Mouse (Mus musculus) kidney, postnatal 0 days (tissue): ENCODE data around the gene Sds. TPM values are rescaled to one million over a fixed set of nuclear protein-coding genes. Genes with fewer than 3 reads are reported as not detected.

ENCODE experiments used
- ATAC-seq: fragments of 200-750 bp; cut with Nextera tagmentation; replicated peaks from 2 replicates; pipeline ENCODE4 v1.8.0; 2017; ENCODE audit warnings: low read depth, moderate number of reproducible peaks, moderate TSS enrichment, moderate library complexity; ENCODE audit not compliant: low FRiP score
- DNase-seq: peaks from one replicate; pipeline ENCODE4 v3.0.0-alpha.2; 2016; ENCODE audit warnings: low spot score
- H3K27ac ChIP-seq: fragments of 300-500 bp; sonication (generic); 2 replicates; pipeline ENCODE4 v1.5.1; 2014; ENCODE audit warnings: mild to moderate bottlenecking
- H3K27me3 ChIP-seq: fragments of 300-500 bp; sonication (generic); 2 replicates; pipeline ENCODE4 v1.6.1; 2014; ENCODE audit warnings: low read length, mixed read lengths; ENCODE audit not compliant: insufficient read depth
- H3K36me3 ChIP-seq: fragments of 300-500 bp; sonication (generic); 2 replicates; pipeline ENCODE4 v1.6.1; 2014; ENCODE audit warnings: low read length, mixed read lengths; ENCODE audit not compliant: insufficient read depth
- H3K4me1 ChIP-seq: fragments of 300-500 bp; sonication (generic); replicated peaks from 2 replicates; pipeline ENCODE4 v1.6.1; 2014; ENCODE audit warnings: antibody characterized with exemption, low read length, mixed read lengths; ENCODE audit not compliant: insufficient read depth
- H3K4me2 ChIP-seq: fragments of 300-500 bp; sonication (generic); 2 replicates; pipeline ENCODE4 v1.6.1; 2014; ENCODE audit warnings: mild to moderate bottlenecking, low read length, moderate library complexity, mixed read lengths
- H3K4me3 ChIP-seq: fragments of 300-500 bp; sonication (generic); replicated peaks from 2 replicates; pipeline ENCODE4 v1.5.1; 2014; ENCODE audit warnings: low read depth, low read length
- H3K9ac ChIP-seq: fragments of 300-500 bp; sonication (generic); 2 replicates; pipeline ENCODE4 v1.6.1; 2014; ENCODE audit warnings: low read depth, low read length
- H3K9me3 ChIP-seq: fragments of 300-500 bp; sonication (generic); replicated peaks from 2 replicates; pipeline ENCODE4 v1.6.1; 2016; ENCODE audit warnings: low read length, inconsistent platforms, mixed read lengths
- CTCF ChIP-seq: IDR thresholded peaks from 2 replicates; pipeline ENCODE4 v1.5.1; 2016; ENCODE audit warnings: antibody characterized with exemption, low read depth, mild to moderate bottlenecking, moderate library complexity
- WGBS: fragments of 180-500 bp; shearing (Covaris S2); extraction: QIAGEN DNeasy Blood & Tissue Kit; methylation state at CpG from one replicate; pipeline ENCODE4 v1.1.7; 2014; 5-methylcytosine and 5-hydroxymethylcytosine counted together
- polyA plus RNA-seq: library from polyadenylated mRNA; unstranded; fragments of >200 nt; fragmentation: Nextera tagmentation; extraction: Ambion mirVana; gene quantifications from 2 replicates; pipeline ENCODE4 v1.2.1, GENCODE M21; 2015

The Sds gene
- polyA plus RNA-seq, 1 experiment from 2014 or later, result not detected

GRCm38 (mm10) chr5:120479538-120479937, 3.2 kb downstream of the Sds start:
- Histone ChIP-seq H3K27me3 (no peaks in the 10 kb centered on the region), H3K9me3 (no peaks in the 10 kb centered on the region), H3K36me3 (no peaks in the 10 kb centered on the region), H3K4me1 (no peaks in the 10 kb centered on the region), H3K4me3 (no peak overlapping the region), H3K4me2 (no peak overlapping the region), H3K9ac (no peak overlapping the region), H3K27ac (no peak overlapping the region)
- TF ChIP-seq CTCF, result peak; percentile 25; the same call in 1 of the 2 replicates
- 69% methylated on average over 4 of the region's 4 CpGs for WGBS
- no peak for DNase-seq
- no peak for ATAC-seq

GRCm38 (mm10) chr5:120481205-120481604, 4.9 kb downstream of the Sds start:
- Histone ChIP-seq H3K27me3 (no peaks in the 10 kb centered on the region), H3K4me3 (no peak overlapping the region), H3K4me1 (no peaks in the 10 kb centered on the region), H3K36me3 (peaks cover 11% of the 10 kb centered on the region; the same call in 1 of the 2 replicates), H3K9ac (no peak overlapping the region), H3K9me3 (no peaks in the 10 kb centered on the region), H3K27ac (no peak overlapping the region), H3K4me2 (no peak overlapping the region)
- WGBS, result 63% methylated on average over 9 of the region's 9 CpGs
- TF ChIP-seq CTCF, result no peak
- ATAC-seq (no peak), DNase-seq (no peak)

- peaks cover 20% of the 10 kb centered on the region for H3K36me3 ChIP-seq
- no peak for ATAC-seq
- no peak overlapping the region for H3K4me3 ChIP-seq
- no peaks in the 10 kb centered on the region for H3K9me3 ChIP-seq
- DNase-seq, result no peak
- H3K9ac ChIP-seq, result no peak overlapping the region
- no peaks in the 10 kb centered on the region for H3K27me3 ChIP-seq
- 82% methylated on average over 19 of the region's 19 CpGs for WGBS
- no peaks in the 10 kb centered on the region for H3K4me1 ChIP-seq
- H3K27ac ChIP-seq, result no peak overlapping the region
- no peak for TF ChIP-seq CTCF
- H3K4me2 ChIP-seq, result no peak overlapping the region
Observed at GRCm38 (mm10) chr5:120483399-120483798, 7.1 kb downstream of the Sds start.

- H3K36me3 ChIP-seq, result peaks cover 21% of the 10 kb centered on the region
- no peaks in the 10 kb centered on the region for H3K9me3 ChIP-seq
- H3K27ac ChIP-seq, result no peak overlapping the region
- TF ChIP-seq CTCF, result no peak
- DNase-seq, result no peak
- H3K4me2 ChIP-seq, result no peak overlapping the region
- no peak overlapping the region for H3K9ac ChIP-seq
- 86% methylated on average over 8 of the region's 8 CpGs for WGBS
- ATAC-seq, result no peak
- H3K4me1 ChIP-seq, result no peaks in the 10 kb centered on the region
- no peak overlapping the region for H3K4me3 ChIP-seq
- no peaks in the 10 kb centered on the region for H3K27me3 ChIP-seq
Observed at GRCm38 (mm10) chr5:120487844-120488243, 11.5 kb downstream of the Sds start.

- H3K4me1 ChIP-seq, result no peaks in the 10 kb centered on the region
- peaks cover 15% of the 10 kb centered on the region for H3K36me3 ChIP-seq
- no peak for DNase-seq
- H3K4me2 ChIP-seq, result no peak overlapping the region
- TF ChIP-seq CTCF, result no peak
- H3K9ac ChIP-seq, result no peak overlapping the region
- no peak overlapping the region for H3K4me3 ChIP-seq
- no peaks in the 10 kb centered on the region for H3K27me3 ChIP-seq
- no peak for ATAC-seq
- WGBS, result 83% methylated on average over 8 of the region's 8 CpGs
- H3K9me3 ChIP-seq, result no peaks in the 10 kb centered on the region
- H3K27ac ChIP-seq, result no peak overlapping the region
Observed at GRCm38 (mm10) chr5:120490679-120491192, 14.4 kb downstream of the Sds start.

GRCm38 (mm10) chr5:120492437-120492836, 16.1 kb downstream of the Sds start:
- Histone ChIP-seq H3K27ac (no peak overlapping the region), H3K27me3 (no peaks in the 10 kb centered on the region), H3K4me3 (no peak overlapping the region), H3K36me3 (peaks cover 5% of the 10 kb centered on the region; the same call in 1 of the 2 replicates), H3K4me2 (no peak overlapping the region), H3K9me3 (no peaks in the 10 kb centered on the region), H3K4me1 (no peaks in the 10 kb centered on the region), H3K9ac (no peak overlapping the region)
- peak; percentile 73 for TF ChIP-seq CTCF
- ATAC-seq (no peak), DNase-seq (peak; percentile 41)
- 69% methylated on average over 11 of the region's 11 CpGs for WGBS

GRCm38 (mm10) chr5:120493440-120493839, 17.1 kb downstream of the Sds start:
- ATAC-seq, result no peak
- WGBS, result 88% methylated on average over 6 of the region's 6 CpGs
- no peaks in the 10 kb centered on the region for H3K27me3 ChIP-seq
- no peak overlapping the region for H3K9ac ChIP-seq
- no peaks in the 10 kb centered on the region for H3K9me3 ChIP-seq
- TF ChIP-seq CTCF, result no peak
- 0 out of 2 replicates have a peak, but pooled peaks cover under 1% of the 10 kb centered on the region for H3K36me3 ChIP-seq
- DNase-seq, result no peak
- H3K4me2 ChIP-seq, result no peak overlapping the region
- H3K4me1 ChIP-seq, result no peaks in the 10 kb centered on the region
- no peak overlapping the region for H3K27ac ChIP-seq
- H3K4me3 ChIP-seq, result no peak overlapping the region
